Mouse (Mus musculus) gastrocnemius, postnatal 36 days (tissue): ENCODE measurements at regions not wholly inside any gene's neighbourhood (a gene's known extent, or its start where the extent isn't known, plus 50 kb on each side); places are given as distances from the start of the nearest gene placed in this dataset.

Experiments
- DNase-seq, 2 experiments: peaks; one replicate each; pipeline ENCODE4 v3.0.0; 2022
- intact Hi-C: fragments of 180-260 bp; cut with DNase I; formaldehyde crosslinking; loops from one replicate; pipeline ENCODE4 v1.15.1; 2025

GRCm38 (mm10) chr14:105056171-105056570, 121.0 kb downstream of the Rbm26 start:
- intact Hi-C loops = no loop called here
- DNase-seq = no peak

- intact Hi-C loops = no loop called here
- DNase-seq = no peak
Observed at GRCm38 (mm10) chr14:105038798-105039197, 138.3 kb downstream of the Rbm26 start.

GRCm38 (mm10) chr14:105034712-105035377, 142.3 kb downstream of the Rbm26 start:
- intact Hi-C loops = no loop called here

GRCm38 (mm10) chr14:105019971-105020370, 157.2 kb downstream of the Rbm26 start:
- no peak for DNase-seq
- intact Hi-C loops = no loop called here

More at GRCm38 (mm10) chr14:105034712-105035377, 142.3 kb downstream of the Rbm26 start:
- DNase-seq = no peak

GRCm38 (mm10) chr14:105016089-105016846, 160.9 kb downstream of the Rbm26 start:
- intact Hi-C loops = no loop called here
- no peak for DNase-seq

GRCm38 (mm10) chr14:105015278-105015677, 161.8 kb downstream of the Rbm26 start:
- intact Hi-C loops = no loop called here
- no peak for DNase-seq

- DNase-seq = no peak
Observed at GRCm38 (mm10) chr14:105010742-105011141, 166.4 kb downstream of the Rbm26 start.

GRCm38 (mm10) chr14:105008331-105008730, 168.8 kb downstream of the Rbm26 start:
- no peak for DNase-seq

More at GRCm38 (mm10) chr14:105010742-105011141, 166.4 kb downstream of the Rbm26 start:
- intact Hi-C loops = no loop called here

GRCm38 (mm10) chr14:104994066-104994465, 183.1 kb downstream of the Rbm26 start:
- intact Hi-C loops = no loop called here
- no peak for DNase-seq

More at GRCm38 (mm10) chr14:105008331-105008730, 168.8 kb downstream of the Rbm26 start:
- intact Hi-C loops = no loop called here

GRCm38 (mm10) chr14:104966046-104966445, 211.1 kb downstream of the Rbm26 start:
- no peak for DNase-seq
- intact Hi-C loops = no loop called here

- intact Hi-C loops = no loop called here
- DNase-seq = no peak
Observed at GRCm38 (mm10) chr14:104943450-104943849, 233.7 kb downstream of the Rbm26 start.

- DNase-seq = no peak
- intact Hi-C loops = no loop called here
Observed at GRCm38 (mm10) chr14:104939961-104940360, 237.2 kb downstream of the Rbm26 start.

- DNase-seq = no peak
- intact Hi-C loops = no loop called here
Observed at GRCm38 (mm10) chr14:104937083-104937864, 239.9 kb downstream of the Rbm26 start.

GRCm38 (mm10) chr14:104935956-104936355, 241.2 kb downstream of the Rbm26 start:
- intact Hi-C loops = no loop called here
- DNase-seq = no peak

GRCm38 (mm10) chr14:104905706-104906105, 271.4 kb downstream of the Rbm26 start:
- intact Hi-C loops = no loop called here
- DNase-seq = no peak

GRCm38 (mm10) chr14:104902120-104903027, 274.8 kb downstream of the Rbm26 start:
- DNase-seq = no peak
- intact Hi-C loops = no loop called here

- intact Hi-C loops = no loop called here
- no peak for DNase-seq
Observed at GRCm38 (mm10) chr14:104901072-104901471, 276.1 kb downstream of the Rbm26 start.

- intact Hi-C loops = no loop called here
- DNase-seq = no peak
Observed at GRCm38 (mm10) chr14:104871203-104871602, 305.9 kb downstream of the Rbm26 start.

GRCm38 (mm10) chr14:104867540-104867939, 309.6 kb downstream of the Rbm26 start:
- DNase-seq = no peak
- intact Hi-C loops = no loop called here

- intact Hi-C loops = no loop called here
- DNase-seq = no peak
Observed at GRCm38 (mm10) chr14:104863881-104864280, 313.2 kb downstream of the Rbm26 start.
